Mouse (Mus musculus) neural tube, embryonic 11.5 days (tissue): ENCODE data around the gene Rad51. TPM values are rescaled to one million over a fixed set of nuclear protein-coding genes. Genes with fewer than 3 reads are reported as not detected.

Source experiments
- ATAC-seq: fragments of 200-750 bp; cut with Nextera tagmentation; 2 replicates; pipeline ENCODE4 v1.8.0; 2017; ENCODE audit warnings: moderate number of reproducible peaks, mild to moderate bottlenecking, moderate TSS enrichment, moderate library complexity; ENCODE audit not compliant: insufficient read depth, low FRiP score, low TSS enrichment
- DNase-seq: peaks from one replicate; pipeline ENCODE4 v3.0.0-alpha.2; 2015; ENCODE audit warnings: low spot score
- H3K27ac ChIP-seq: fragments of 300-500 bp; sonication (generic); 2 replicates; pipeline ENCODE4 v1.5.1; 2014; ENCODE audit warnings: low read depth, mild to moderate bottlenecking, low read length
- H3K27me3 ChIP-seq: fragments of 300-500 bp; sonication (generic); 2 replicates; pipeline ENCODE4 v1.6.1; 2014; ENCODE audit warnings: mild to moderate bottlenecking, low read length, mixed read lengths; ENCODE audit not compliant: control insufficient read depth, insufficient read depth
- H3K36me3 ChIP-seq: fragments of 300-500 bp; sonication (generic); 2 replicates; pipeline ENCODE4 v1.6.1; 2014; ENCODE audit warnings: mild to moderate bottlenecking, low read length, moderate library complexity, mixed read lengths; ENCODE audit not compliant: control insufficient read depth, insufficient read depth
- H3K4me1 ChIP-seq: fragments of 300-500 bp; sonication (generic); 2 replicates; pipeline ENCODE4 v1.6.1; 2014; ENCODE audit warnings: low read length, mixed read lengths; ENCODE audit not compliant: control insufficient read depth, insufficient read depth
- H3K4me2 ChIP-seq: fragments of 300-500 bp; sonication (generic); 2 replicates; pipeline ENCODE4 v1.6.1; 2014; ENCODE audit warnings: low read depth, mild to moderate bottlenecking, moderate library complexity
- H3K4me3 ChIP-seq: fragments of 300-500 bp; sonication (generic); 2 replicates; pipeline ENCODE4 v1.5.1; 2014; ENCODE audit warnings: low read depth, low read length
- H3K9ac ChIP-seq: fragments of 300-500 bp; sonication (generic); 2 replicates; pipeline ENCODE4 v1.6.1; 2014; ENCODE audit warnings: mild to moderate bottlenecking, low read length
- H3K9me3 ChIP-seq: fragments of 300-500 bp; sonication (generic); 2 replicates; pipeline ENCODE4 v1.6.1; 2016; ENCODE audit warnings: low read length; ENCODE audit not compliant: control insufficient read depth
- WGBS: fragments of 180-500 bp; shearing (Covaris S2); extraction: QIAGEN DNeasy Blood & Tissue Kit; methylation state at CpG from one replicate; pipeline ENCODE4 v1.1.7; 2014; 5-methylcytosine and 5-hydroxymethylcytosine counted together
- polyA plus RNA-seq: library from polyadenylated mRNA; unstranded; fragments of >200 nt; fragmentation: Nextera tagmentation; extraction: Ambion mirVana; gene quantifications from 2 replicates; pipeline ENCODE4 v1.2.1, GENCODE M21; 2014

The Rad51 gene
- polyA plus RNA-seq, 1 experiment from 2014 or later, result 56.9 TPM

- Histone ChIP-seq H3K4me2 (no peak overlapping the region), H3K9me3 (no peaks in the 10 kb centered on the region), H3K9ac (no peak overlapping the region), H3K27me3 (peaks cover 22% of the 10 kb centered on the region), H3K27ac (no peak overlapping the region), H3K4me1 (peaks cover 27% of the 10 kb centered on the region), H3K4me3 (no peak overlapping the region), H3K36me3 (no peaks in the 10 kb centered on the region; the same call in 1 of the 2 replicates)
- ATAC-seq, result no peak
- WGBS, result 89% methylated on average over 2 of the region's 2 CpGs
- no peak for DNase-seq
Observed at GRCm38 (mm10) chr2:119170282-119170681, 57.7 kb downstream of the Rad51 start.

GRCm38 (mm10) chr2:119171574-119171973 lies 59.0 kb downstream of the Rad51 start:
- Histone ChIP-seq H3K9me3 (no peaks in the 10 kb centered on the region), H3K4me3 (no peak overlapping the region), H3K36me3 (no peaks in the 10 kb centered on the region; the same call in 1 of the 2 replicates), H3K4me1 (peaks cover 27% of the 10 kb centered on the region), H3K9ac (no peak overlapping the region), H3K27me3 (peaks cover 15% of the 10 kb centered on the region), H3K4me2 (no peak overlapping the region), H3K27ac (no peak overlapping the region)
- WGBS, result 55% methylated on average over 8 of the region's 8 CpGs
- ATAC-seq (no peak), DNase-seq (peak; percentile 50)

GRCm38 (mm10) chr2:119172446-119172845 lies 59.9 kb downstream of the Rad51 start:
- H3K27me3 ChIP-seq, result peaks cover 7% of the 10 kb centered on the region; the same call in 1 of the 2 replicates
- DNase-seq (no peak), ATAC-seq (0 out of 2 replicates have a peak, but pooled peaks have one; percentile 1)
- H3K36me3 ChIP-seq, result no peaks in the 10 kb centered on the region; the same call in none of the 2 replicates
- no peak overlapping the region for H3K4me3 ChIP-seq
- H3K4me2 ChIP-seq, result no peak overlapping the region
- H3K9me3 ChIP-seq, result no peaks in the 10 kb centered on the region
- no peak overlapping the region for H3K9ac ChIP-seq
- 0 out of 2 replicates have a peak overlapping the region, but pooled peaks have one; percentile 67 for H3K27ac ChIP-seq
- 78% methylated on average over 7 of the region's 7 CpGs for WGBS
- H3K4me1 ChIP-seq, result peaks cover 27% of the 10 kb centered on the region

- DNase-seq, result peak; percentile 45
- 0 out of 2 replicates have a peak overlapping the region, but pooled peaks have one; percentile 17 for H3K4me2 ChIP-seq
- 13% methylated on average over 13 of the region's 13 CpGs for WGBS
Observed at GRCm38 (mm10) chr2:119172862-119173576, 60.4 kb downstream of the Rad51 start.

GRCm38 (mm10) chr2:119173991-119174651 lies 61.5 kb downstream of the Rad51 start, which contains the start of gene Gm14137:
Gene Gm14137 (plus strand): TSS chr2:119174509.
- Histone ChIP-seq H3K4me2 (0 out of 2 replicates have a peak within 1 kb of the TSS, but pooled peaks have one; percentile 17), H3K27me3 (0 out of 2 replicates have a peak, but pooled peaks cover 3% of the 10 kb centered on the region), H3K4me1 (peaks cover 27% of the 10 kb centered on the region), H3K9ac (no peak within 1 kb of the TSS; the same call in none of the 2 replicates), H3K36me3 (peaks cover 2% of the 10 kb centered on the region), H3K9me3 (no peaks in the 10 kb centered on the region), H3K27ac (peak within 1 kb of the TSS; percentile 67), H3K4me3 (no peak within 1 kb of the TSS)
- 43% methylated on average over 8 of the region's 8 CpGs for WGBS
- DNase-seq (no peak), ATAC-seq (no peak)

More at GRCm38 (mm10) chr2:119172862-119173576, 60.4 kb downstream of the Rad51 start:
- 0 out of 2 replicates have a peak, but pooled peaks cover 6% of the 10 kb centered on the region for H3K27me3 ChIP-seq
- H3K27ac ChIP-seq, result peak overlapping the region; percentile 67
- no peaks in the 10 kb centered on the region for H3K9me3 ChIP-seq
- no peak overlapping the region for H3K4me3 ChIP-seq
- H3K36me3 ChIP-seq, result peaks cover under 1% of the 10 kb centered on the region
- H3K4me1 ChIP-seq, result peaks cover 27% of the 10 kb centered on the region
- peak overlapping the region; percentile 33; the same call in 1 of the 2 replicates for H3K9ac ChIP-seq
- ATAC-seq, result peak; percentile 66; the same call in 1 of the 2 replicates

- H3K4me3 ChIP-seq, result no peak overlapping the region
- WGBS, result 56% methylated on average over 14 of the region's 14 CpGs
- H3K4me2 ChIP-seq, result no peak overlapping the region
- H3K4me1 ChIP-seq, result peaks cover 27% of the 10 kb centered on the region
- H3K27me3 ChIP-seq, result no peaks in the 10 kb centered on the region
- ATAC-seq (no peak), DNase-seq (no peak)
- no peak overlapping the region for H3K9ac ChIP-seq
- H3K27ac ChIP-seq, result no peak overlapping the region
- peaks cover 4% of the 10 kb centered on the region for H3K36me3 ChIP-seq
- no peaks in the 10 kb centered on the region for H3K9me3 ChIP-seq
Observed at GRCm38 (mm10) chr2:119174866-119175265, 62.3 kb downstream of the Rad51 start.

- Histone ChIP-seq H3K36me3 (peaks cover 4% of the 10 kb centered on the region), H3K27me3 (no peaks in the 10 kb centered on the region), H3K4me2 (no peak overlapping the region), H3K9me3 (no peaks in the 10 kb centered on the region), H3K4me1 (peaks cover 27% of the 10 kb centered on the region), H3K4me3 (no peak overlapping the region), H3K27ac (no peak overlapping the region), H3K9ac (no peak overlapping the region)
- DNase-seq (no peak), ATAC-seq (no peak)
- 76% methylated on average over 6 of the region's 6 CpGs for WGBS
Observed at GRCm38 (mm10) chr2:119175614-119176013, 63.0 kb downstream of the Rad51 start.

GRCm38 (mm10) chr2:119176761-119177160 lies 64.2 kb downstream of the Rad51 start:
- ATAC-seq (no peak), DNase-seq (no peak)
- H3K4me3 ChIP-seq, result no peak overlapping the region
- no peak overlapping the region for H3K4me2 ChIP-seq
- H3K27ac ChIP-seq, result no peak overlapping the region
- H3K4me1 ChIP-seq, result peaks cover 27% of the 10 kb centered on the region
- 70% methylated on average over 3 of the region's 3 CpGs for WGBS
- no peaks in the 10 kb centered on the region for H3K9me3 ChIP-seq
- no peak overlapping the region for H3K9ac ChIP-seq
- H3K36me3 ChIP-seq, result peaks cover 4% of the 10 kb centered on the region
- H3K27me3 ChIP-seq, result no peaks in the 10 kb centered on the region
